Mouse (Mus musculus) lung, postnatal 0 days (tissue): ENCODE measurements around the gene Gstp3.

Experiments used
- CTCF ChIP-seq: IDR thresholded peaks from 2 replicates; pipeline ENCODE4 v1.5.1; 2016; ENCODE audit warnings: antibody characterized with exemption, mild to moderate bottlenecking
- EP300 ChIP-seq: IDR thresholded peaks from 2 replicates; pipeline ENCODE4 v1.6.1; 2016; ENCODE audit warnings: antibody characterized with exemption, mild to moderate bottlenecking, control low read depth

DNA sequence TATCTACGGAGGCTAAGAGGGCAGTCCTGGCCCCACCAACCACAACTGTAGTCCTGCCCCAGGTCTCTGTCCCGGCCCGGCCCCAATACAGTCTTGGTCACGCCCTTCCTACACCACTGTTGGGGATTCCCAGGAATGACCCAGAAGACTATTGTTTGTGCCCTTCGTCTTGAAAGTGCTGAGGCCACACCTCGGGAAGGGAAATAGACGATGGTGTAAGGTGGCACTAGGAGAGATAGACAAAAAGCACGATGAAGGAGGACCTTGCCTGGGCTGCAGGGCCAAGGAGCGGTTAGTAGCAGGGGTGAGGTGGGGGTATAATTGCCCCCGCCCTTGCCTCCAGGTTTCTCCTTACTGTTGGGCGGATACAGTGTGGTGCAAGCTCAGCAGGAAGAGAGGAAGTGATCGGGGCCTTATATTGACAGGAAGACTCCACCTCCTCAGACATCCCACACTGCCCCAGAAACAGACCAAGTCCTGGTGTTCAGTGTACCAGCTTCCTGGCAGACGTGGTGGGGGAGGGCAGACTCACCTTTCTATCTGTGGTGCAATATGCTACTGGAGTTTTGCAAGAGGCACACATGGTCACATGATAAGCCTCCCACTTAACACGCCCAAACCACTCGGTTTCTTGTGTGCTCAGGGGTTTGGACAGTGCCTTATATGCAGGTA is at the start of gene Gstp3:
- no peak for TF ChIP-seq CTCF
- TF ChIP-seq EP300: peak; percentile 61
